Mouse (Mus musculus): Measurements from ENCODE around the gene Rasa1. TPM values are rescaled to one million over a fixed set of nuclear protein-coding genes. Genes with fewer than 3 reads are reported as not detected.
A peak's percentile ranks its signal among the peaks of the same experiment; 100 is the strongest.

The Rasa1 gene
- polyA plus RNA-seq, 1 experiment from 2014 or later: 37.7 TPM

- Histone ChIP-seq H3K4me3 (no peak overlapping the region), H3K27me3 (ENCODE audit: insufficient read depth, poor library complexity, severe bottlenecking) (no peaks in the 10 kb centered on the region), H3K9me3 (no peaks in the 10 kb centered on the region), H3K4me1 (no peaks in the 10 kb centered on the region), H3K36me3 (peaks cover 49% of the 10 kb centered on the region; the same call in 1 of the 2 replicates), H3K27ac (no peak overlapping the region)
- no peak for DNase-seq (ENCODE audit: low spot score)
- 73% methylated on average over 4 of the region's 4 CpGs for WGBS
Observed at GRCm38 (mm10) chr13:85218656-85219055, 70.3 kb downstream of the Rasa1 start.

- H3K36me3 ChIP-seq: peaks cover 32% of the 10 kb centered on the region; the same call in 1 of the 2 replicates
- DNase-seq (ENCODE audit: low spot score): no peak
- 64% methylated on average over 1 of the region's 1 CpGs for WGBS
Observed at GRCm38 (mm10) chr13:85210353-85210752, 78.6 kb downstream of the Rasa1 start.

GRCm38 (mm10) chr13:85208656-85209055 lies 80.3 kb downstream of the Rasa1 start:
- Histone ChIP-seq H3K9me3 (no peaks in the 10 kb centered on the region), H3K27me3 (ENCODE audit: insufficient read depth, poor library complexity, severe bottlenecking) (no peaks in the 10 kb centered on the region), H3K4me1 (no peaks in the 10 kb centered on the region), H3K27ac (no peak overlapping the region), H3K36me3 (peaks cover 34% of the 10 kb centered on the region), H3K4me3 (no peak overlapping the region)
- no peak for DNase-seq (ENCODE audit: low spot score)
- WGBS: 94% methylated on average over 6 of the region's 6 CpGs

More at GRCm38 (mm10) chr13:85210353-85210752, 78.6 kb downstream of the Rasa1 start:
- H3K9me3 ChIP-seq: no peaks in the 10 kb centered on the region
- no peak overlapping the region for H3K4me3 ChIP-seq
- H3K27ac ChIP-seq: no peak overlapping the region
- no peaks in the 10 kb centered on the region for H3K4me1 ChIP-seq
- no peaks in the 10 kb centered on the region for H3K27me3 ChIP-seq (ENCODE audit: insufficient read depth, poor library complexity, severe bottlenecking)

GRCm38 (mm10) chr13:85207493-85207892 lies 81.4 kb downstream of the Rasa1 start:
- H3K4me3 ChIP-seq: no peak overlapping the region
- peaks cover 36% of the 10 kb centered on the region for H3K36me3 ChIP-seq
- DNase-seq (ENCODE audit: low spot score): no peak
- no peaks in the 10 kb centered on the region for H3K4me1 ChIP-seq
- no peaks in the 10 kb centered on the region for H3K27me3 ChIP-seq (ENCODE audit: insufficient read depth, poor library complexity, severe bottlenecking)
- no peak overlapping the region for H3K27ac ChIP-seq
- no peaks in the 10 kb centered on the region for H3K9me3 ChIP-seq
- WGBS: 87% methylated on average over 2 of the region's 2 CpGs

GRCm38 (mm10) chr13:85191253-85191652 lies 97.7 kb downstream of the Rasa1 start:
- WGBS: 97% methylated on average over 2 of the region's 2 CpGs
- DNase-seq (ENCODE audit: low spot score): no peak

GRCm38 (mm10) chr13:85189644-85190121 lies 99.2 kb downstream of the Rasa1 start:
- Histone ChIP-seq H3K36me3 (peaks cover 29% of the 10 kb centered on the region), H3K4me1 (no peaks in the 10 kb centered on the region), H3K4me3 (peak overlapping the region; percentile 88), H3K9me3 (no peaks in the 10 kb centered on the region), H3K27ac (peak overlapping the region; percentile 92), H3K27me3 (ENCODE audit: insufficient read depth, poor library complexity, severe bottlenecking) (no peaks in the 10 kb centered on the region)
- WGBS: 2% methylated on average over 17 of the region's 17 CpGs
- peak; percentile 86 for DNase-seq (ENCODE audit: low spot score)

More at GRCm38 (mm10) chr13:85191253-85191652, 97.7 kb downstream of the Rasa1 start:
- no peaks in the 10 kb centered on the region for H3K4me1 ChIP-seq
- H3K27ac ChIP-seq: no peak overlapping the region
- H3K27me3 ChIP-seq (ENCODE audit: insufficient read depth, poor library complexity, severe bottlenecking): no peaks in the 10 kb centered on the region
- H3K36me3 ChIP-seq: peaks cover 29% of the 10 kb centered on the region
- no peaks in the 10 kb centered on the region for H3K9me3 ChIP-seq
- H3K4me3 ChIP-seq: no peak overlapping the region

- peak within 1 kb of the TSS; percentile 88 for H3K4me3 ChIP-seq
- peak within 1 kb of the TSS; percentile 92 for H3K27ac ChIP-seq
- no peaks in the 10 kb centered on the region for H3K27me3 ChIP-seq (ENCODE audit: insufficient read depth, poor library complexity, severe bottlenecking)
- H3K36me3 ChIP-seq: peaks cover 28% of the 10 kb centered on the region
- DNase-seq (ENCODE audit: low spot score): peak; percentile 97
- no peaks in the 10 kb centered on the region for H3K9me3 ChIP-seq
- 2% methylated on average over 44 of the region's 44 CpGs for WGBS
- no peaks in the 10 kb centered on the region for H3K4me1 ChIP-seq
Observed at GRCm38 (mm10) chr13:85188903-85189643, 99.9 kb downstream of the Rasa1 start, which contains the start of gene Ccnh. TSS of gene Ccnh (plus strand) at chr13:85189408.

Other genes starting within 250 kb of the Rasa1 start
- gene Ccnh, start 99.7 kb downstream of the Rasa1 start, polyA plus RNA-seq (2016; fragmentation: Nextera tagmentation; extraction: Ambion mirVana): 74.9 and 87.4 TPM in 2 replicates